Mouse (Mus musculus) kidney, adult 2 months (tissue): ENCODE measurements around the gene Atp5f1. TPM values are rescaled to one million over a fixed set of nuclear protein-coding genes. Genes with fewer than 3 reads are reported as not detected.

Source experiments
- DNase-seq: peaks from one replicate; pipeline ENCODE4 v3.0.0; 2021
- H3K27ac ChIP-seq: fragments of 200-500 bp; 2 replicates; pipeline ENCODE4 v1.5.1; 2012; ENCODE audit warnings: low read depth, low read length, control low read depth, inconsistent platforms; ENCODE audit not compliant: insufficient read depth
- H3K27me3 ChIP-seq: fragments of 200-500 bp; replicated peaks from 2 replicates; pipeline ENCODE4 v1.6.1; 2012; ENCODE audit warnings: mild to moderate bottlenecking, moderate library complexity, low read length, inconsistent platforms; ENCODE audit not compliant: control insufficient read depth, insufficient read depth
- H3K36me3 ChIP-seq: fragments of 200-500 bp; 2 replicates; pipeline ENCODE4 v1.6.1; 2012; ENCODE audit warnings: mild to moderate bottlenecking, moderate library complexity, low read length, inconsistent platforms; ENCODE audit not compliant: control insufficient read depth, insufficient read depth
- H3K4me1 ChIP-seq: fragments of 200-500 bp; 2 replicates; pipeline ENCODE4 v1.6.1; 2011; ENCODE audit warnings: low read length; ENCODE audit not compliant: control insufficient read depth, insufficient read depth
- H3K4me3 ChIP-seq: fragments of 200-500 bp; 2 replicates; pipeline ENCODE4 v1.5.1; 2011; ENCODE audit warnings: mild to moderate bottlenecking, low read depth, low read length, control low read depth; ENCODE audit not compliant: insufficient read depth
- CTCF ChIP-seq: fragments of 200-500 bp; conservative IDR thresholded peaks from 2 replicates; pipeline ENCODE4 v1.5.1; 2011; ENCODE audit warnings: low read depth, mild to moderate bottlenecking, control low read depth, low read length, moderate library complexity, mixed read lengths; ENCODE audit not compliant: insufficient read depth, insufficient read length
- POLR2A ChIP-seq: fragments of 200-500 bp; IDR thresholded peaks from one replicate; pipeline ENCODE4 v1.6.1; 2011; ENCODE audit warnings: low read depth, low read length, control low read depth
- WGBS: fragments of 180-500 bp; shearing (Covaris S2); methylation state at CpG from one replicate; pipeline ENCODE4 v1.1.7; 2018; 5-methylcytosine and 5-hydroxymethylcytosine counted together
- polyA plus RNA-seq: library from polyadenylated mRNA; depleted of rRNA; stranded (reverse); fragments of >200 nt; gene quantifications from 2 replicates; pipeline ENCODE4 v1.2.3, GENCODE M21; 2012

Gene Atp5f1
- polyA plus RNA-seq, 1 experiment: 327 TPM

DNA sequence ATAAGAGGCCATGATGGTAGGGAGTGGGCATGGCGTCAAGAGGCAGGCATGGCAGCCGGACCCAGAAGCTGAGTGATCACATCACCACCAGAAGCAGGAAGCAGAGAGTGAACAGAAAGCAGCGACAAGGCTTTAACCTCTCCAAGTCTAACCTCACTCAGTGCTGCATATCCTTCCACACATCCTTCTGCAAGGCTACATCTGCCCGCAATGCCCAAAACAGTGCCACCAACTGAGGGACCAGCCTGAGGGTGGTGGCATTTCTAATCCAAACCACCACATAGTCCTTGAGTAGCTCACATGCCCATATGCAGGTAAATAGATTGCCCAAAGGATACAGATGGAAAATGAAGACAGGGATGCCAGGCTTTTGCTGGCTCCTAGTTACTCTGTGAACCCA, 50.9 kb downstream of the Atp5f1 start:
- Histone ChIP-seq H3K36me3 (no peaks in the 10 kb centered on the region), H3K4me3 (no peak overlapping the region), H3K27me3 (no peaks in the 10 kb centered on the region), H3K27ac (no peak overlapping the region), H3K4me1 (no peaks in the 10 kb centered on the region)
- 89% methylated on average over 4 of the region's 4 CpGs for WGBS
- TF ChIP-seq POLR2A (no peak), CTCF (no peak)
- DNase-seq: no peak

GRCm38 (mm10) chr3:105907956-105908655, 51.8 kb downstream of the Atp5f1 start:
- no peak overlapping the region for H3K27ac ChIP-seq
- no peak overlapping the region for H3K4me3 ChIP-seq
- TF ChIP-seq CTCF (no peak), POLR2A (no peak)
- DNase-seq: no peak
- H3K4me1 ChIP-seq: no peaks in the 10 kb centered on the region
- no peaks in the 10 kb centered on the region for H3K27me3 ChIP-seq
- H3K36me3 ChIP-seq: no peaks in the 10 kb centered on the region
- WGBS: 38% methylated on average over 9 of the region's 9 CpGs

GRCm38 (mm10) chr3:105904721-105905120, 55.2 kb downstream of the Atp5f1 start:
- WGBS: 90% methylated on average over 9 of the region's 9 CpGs
- DNase-seq: no peak
- Histone ChIP-seq H3K4me3 (no peak overlapping the region), H3K4me1 (no peaks in the 10 kb centered on the region), H3K27me3 (no peaks in the 10 kb centered on the region), H3K36me3 (no peaks in the 10 kb centered on the region), H3K27ac (no peak overlapping the region)
- no peak for TF ChIP-seq POLR2A
- TF ChIP-seq CTCF: no peak

DNA sequence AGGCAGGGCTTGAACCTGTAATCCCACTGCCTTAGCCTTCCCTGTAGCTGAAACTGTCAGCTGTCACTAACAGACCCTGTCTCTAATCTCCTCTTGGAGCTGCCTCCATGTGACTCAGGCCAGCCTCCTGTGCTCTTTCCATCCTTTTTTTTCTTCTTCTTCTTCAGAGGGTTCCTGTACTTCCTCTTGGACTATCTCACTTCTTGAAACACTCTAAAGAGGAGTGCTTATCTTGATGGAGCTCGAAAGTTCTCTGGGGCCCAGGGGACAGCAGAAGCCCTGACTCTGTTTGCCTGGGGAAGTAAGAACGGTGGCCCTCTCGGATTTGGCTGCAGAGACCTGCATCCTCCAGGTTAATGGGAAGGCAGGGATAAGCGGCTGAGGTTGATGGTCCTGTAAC, 55.7 kb downstream of the Atp5f1 start:
- no peak for TF ChIP-seq POLR2A
- TF ChIP-seq CTCF: no peak
- no peak for DNase-seq
- no peaks in the 10 kb centered on the region for H3K36me3 ChIP-seq
- no peak overlapping the region for H3K4me3 ChIP-seq
- 75% methylated on average over 4 of the region's 4 CpGs for WGBS
- no peaks in the 10 kb centered on the region for H3K4me1 ChIP-seq
- H3K27me3 ChIP-seq: no peaks in the 10 kb centered on the region
- H3K27ac ChIP-seq: no peak overlapping the region

- WGBS: 82% methylated on average over 4 of the region's 4 CpGs
- Histone ChIP-seq H3K27ac (no peak overlapping the region), H3K27me3 (no peaks in the 10 kb centered on the region), H3K4me1 (no peaks in the 10 kb centered on the region), H3K36me3 (no peaks in the 10 kb centered on the region), H3K4me3 (no peak overlapping the region)
- DNase-seq: no peak
- TF ChIP-seq POLR2A (no peak), CTCF (no peak)
Observed at GRCm38 (mm10) chr3:105901468-105901867, 58.4 kb downstream of the Atp5f1 start.

DNA sequence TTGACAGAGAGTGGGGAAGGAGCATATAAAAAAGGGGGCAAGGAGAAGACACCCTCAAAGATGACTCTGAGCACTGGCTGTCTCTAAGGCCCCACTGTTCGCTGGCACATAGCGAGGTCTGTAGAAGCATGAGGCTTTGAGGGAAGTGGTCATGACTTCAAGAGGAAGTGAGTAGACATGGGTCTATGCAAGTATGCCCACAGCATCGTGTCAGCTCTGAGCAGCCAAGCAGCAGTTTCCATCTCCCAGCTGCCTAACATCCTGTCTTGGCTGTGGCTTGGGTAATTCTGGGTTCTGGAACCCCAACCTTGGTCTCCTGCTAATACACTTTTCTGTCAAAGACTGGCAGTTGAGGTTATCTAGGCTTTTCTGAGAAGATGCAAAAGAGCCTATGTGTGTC, 59.2 kb downstream of the Atp5f1 start:
- TF ChIP-seq POLR2A (no peak), CTCF (no peak)
- Histone ChIP-seq H3K27me3 (no peaks in the 10 kb centered on the region), H3K4me3 (no peak overlapping the region), H3K27ac (no peak overlapping the region), H3K36me3 (no peaks in the 10 kb centered on the region), H3K4me1 (no peaks in the 10 kb centered on the region)
- 63% methylated on average over 3 of the region's 3 CpGs for WGBS
- DNase-seq: peak; percentile 17

DNA sequence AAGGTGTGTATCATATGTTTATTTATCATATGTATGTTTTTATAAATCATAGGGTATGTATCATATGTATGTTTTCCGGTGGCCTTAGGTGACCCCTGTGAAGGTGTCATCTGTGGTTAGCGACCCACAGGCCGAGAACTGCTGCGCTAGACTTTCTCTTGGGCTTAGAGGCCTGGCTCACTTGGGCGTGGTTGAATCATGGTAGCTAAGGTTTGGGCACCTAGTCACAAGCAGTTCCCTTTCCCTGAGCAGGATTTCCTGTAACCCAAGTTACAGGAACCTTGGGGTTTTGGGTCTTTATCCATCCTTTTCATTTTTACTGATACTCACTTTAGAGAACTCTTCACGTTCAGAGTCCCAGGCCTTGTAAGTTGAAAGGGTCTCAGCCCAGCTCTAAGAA, 59.6 kb downstream of the Atp5f1 start:
- TF ChIP-seq CTCF (no peak), POLR2A (no peak)
- H3K27ac ChIP-seq: no peak overlapping the region
- no peaks in the 10 kb centered on the region for H3K36me3 ChIP-seq
- H3K27me3 ChIP-seq: no peaks in the 10 kb centered on the region
- WGBS: 74% methylated on average over 6 of the region's 6 CpGs
- H3K4me1 ChIP-seq: no peaks in the 10 kb centered on the region
- H3K4me3 ChIP-seq: no peak overlapping the region
- DNase-seq: no peak
